14 mouse cellular contexts compared by ENCODE assay signal in genomic region chr17:28170460-28171305, GRCm38 (mm10). TPM values are rescaled to one million over a fixed set of nuclear protein-coding genes. Genes with fewer than 3 reads are reported as not detected.
DNase-seq lines count a peak whose midpoint lies in the region; ATAC-seq and TF ChIP-seq lines count a peak whose summit lies in the region.
"Had no signal": no experiment of that assay in that cellular context is flagged by ENCODE, and none has a peak within 500 bp of the region (broad histone marks: within the 10 kb centered on the region; RNA-seq: fewer than 3 reads in every experiment).

No protein-coding gene starts in this region.

- intact Hi-C loops in left cerebral cortex, adult 2 months (cut with DNase I) = no loop called here
- intact Hi-C loops in left cerebral cortex, postnatal 14 days (cut with DNase I) = no loop called here

- 94% methylated on average over 6 of the region's 6 CpGs for WGBS in midbrain, embryonic 16.5 days

- no peaks in the 10 kb centered on the region for H3K27me3 ChIP-seq in midbrain, embryonic 16.5 days (ENCODE audit: control insufficient read depth, insufficient read depth, low read depth, low read length)
- H3K27me3 ChIP-seq: neural tube, embryonic 12.5 days had no signal

- TF ChIP-seq CTCF in left cerebral cortex, adult 2 months (IDR thresholded peaks at IDR 0.05) = no peak

- no peak for DNase-seq in frontal cortex, postnatal 10 days (ENCODE audit: low spot score in 2 of 2)
- no peak for DNase-seq in left cerebral cortex, adult 2 months (ENCODE audit: extremely low spot score in 1 of 2, low spot score in 2 of 2)
- no peak for DNase-seq in left cerebral cortex, postnatal 14 days (ENCODE audit: low spot score in 2 of 2)
- DNase-seq in adrenal gland, adult 8-10 months = peak; percentile 61
- peak; percentile 71 for DNase-seq in thymus, postnatal 0 days (ENCODE audit: low spot score)
- DNase-seq in liver = no peak
- DNase-seq: cerebellum, adult 18-20 months; forebrain, postnatal 0 days; heart, adult 18-20 months; liver, embryonic 13.5 days; right cerebral cortex, postnatal 25 days had no signal

- H3K9ac ChIP-seq in midbrain, embryonic 16.5 days (ENCODE audit: low read depth, low read length) = no peak overlapping the region
- H3K9ac ChIP-seq: forebrain, postnatal 0 days; liver, embryonic 13.5 days; neural tube, embryonic 12.5 days had no signal

- H3K4me2 ChIP-seq in midbrain, embryonic 16.5 days (ENCODE audit: low read length) = no peak overlapping the region
- H3K4me2 ChIP-seq: liver, embryonic 13.5 days; neural tube, embryonic 12.5 days had no signal

- H3K9me3 ChIP-seq in midbrain, embryonic 16.5 days (replicated peaks; ENCODE audit: control insufficient read depth, low read length, poor library complexity, severe bottlenecking) = no peaks in the 10 kb centered on the region
- H3K9me3 ChIP-seq: liver, embryonic 13.5 days; neural tube, embryonic 12.5 days had no signal

- H3K27ac ChIP-seq in left cerebral cortex, adult 2 months = peak overlapping the region; percentile 9
- no peak overlapping the region for H3K27ac ChIP-seq in midbrain, embryonic 16.5 days (ENCODE audit: low read length)
- H3K27ac ChIP-seq: liver, embryonic 13.5 days; neural tube, embryonic 12.5 days had no signal

- peaks cover 16% of the 10 kb centered on the region for H3K36me3 ChIP-seq in midbrain, embryonic 16.5 days (ENCODE audit: control insufficient read depth, insufficient read depth, low read length)
- H3K36me3 ChIP-seq: liver, embryonic 13.5 days had no signal

- no peak overlapping the region for H3K4me3 ChIP-seq in left cerebral cortex, adult 2 months
- no peak overlapping the region for H3K4me3 ChIP-seq in midbrain, embryonic 16.5 days (ENCODE audit: low read depth, low read length)
- H3K4me3 ChIP-seq: liver, embryonic 13.5 days; neural tube, embryonic 12.5 days had no signal

- ATAC-seq in frontal cortex, adult (ENCODE audit: low TSS enrichment) = peak; percentile 66; the same call in 1 of the 2 replicates
- ATAC-seq in midbrain, embryonic 16.5 days = no peak
- ATAC-seq: forebrain, postnatal 0 days had no signal

- peaks cover 2% of the 10 kb centered on the region for H3K4me1 ChIP-seq in midbrain, embryonic 16.5 days (ENCODE audit: control insufficient read depth, insufficient read depth, low read length)

RNA-seq across cellular contexts. Expression of gene Zfp523, which starts 6.2 kb away (rescaled TPM):
- 100 to 1,000 TPM; 107 to 130 TPM for total RNA-seq in left cerebral cortex, adult 2 months (2021)
- total RNA-seq in left cerebral cortex, postnatal 14 days (2021) = 100 to 1,000 TPM in 1 of 2 experiments, 10 to 100 TPM in 1; 97.0 to 105 TPM
- total RNA-seq in adrenal gland, adult 8-10 months (2022) = 10 to 100 TPM; 39.2 to 62.8 (median 49.0) TPM
- polyA plus RNA-seq in thymus, postnatal 0 days (2015; fragmentation: Nextera tagmentation; extraction: Ambion mirVana) = 15.0 and 17.8 TPM in 2 replicates
- polyA plus RNA-seq in midbrain, embryonic 16.5 days (2015; fragmentation: Nextera tagmentation; extraction: Ambion mirVana) = 40.4 and 42.1 TPM in 2 replicates

RNA-seq across cellular contexts. Expression of gene Scube3, which starts 28.7 kb away (rescaled TPM):
- 1 to 10 TPM; 1.5 TPM for total RNA-seq in left cerebral cortex, adult 2 months (2021)
- 1 to 10 TPM; 1.1 to 2.1 TPM for total RNA-seq in left cerebral cortex, postnatal 14 days (2021)
- total RNA-seq in adrenal gland, adult 8-10 months (2022) = 10 to 100 TPM; 12.1 to 19.7 (median 15.9) TPM
- polyA plus RNA-seq in thymus, postnatal 0 days (2015; fragmentation: Nextera tagmentation; extraction: Ambion mirVana) = 0.08 and 0.12 TPM in 2 replicates
- polyA plus RNA-seq in midbrain, embryonic 16.5 days (2015; fragmentation: Nextera tagmentation; extraction: Ambion mirVana) = 5.4 and 5.8 TPM in 2 replicates

RNA-seq across cellular contexts. Expression of gene Def6, which starts 36.9 kb away (rescaled TPM):
- total RNA-seq in left cerebral cortex, adult 2 months (2021) = 1 to 10 TPM; 2.1 to 3.1 TPM
- total RNA-seq in left cerebral cortex, postnatal 14 days (2021) = 1 to 10 TPM; 4.7 to 5.3 TPM
- total RNA-seq in adrenal gland, adult 8-10 months (2022) = 1 to 10 TPM; 2.6 to 3.4 (median 3.2) TPM
- polyA plus RNA-seq in thymus, postnatal 0 days (2015; fragmentation: Nextera tagmentation; extraction: Ambion mirVana) = 201 and 234 TPM in 2 replicates
- 6.1 and 6.8 TPM in 2 replicates for polyA plus RNA-seq in midbrain, embryonic 16.5 days (2015; fragmentation: Nextera tagmentation; extraction: Ambion mirVana)

Comparison
In these comparisons a context has a peak if more than half of its experiments do, and no peak if none do; other contexts are left out.
1. DNase-seq: peak in adrenal gland, adult 8-10 months (single experiment) and thymus, postnatal 0 days (single experiment); none in frontal cortex, postnatal 10 days (0 of 2), left cerebral cortex, adult 2 months (0 of 2), left cerebral cortex, postnatal 14 days (0 of 2) and liver (single experiment).
2. RNA of gene Scube3, which starts 28.7 kb away (total RNA-seq): 12.1 to 19.7 TPM in adrenal gland, adult 8-10 months; 1.1 to 2.1 TPM in left cerebral cortex, postnatal 14 days and 1.5 TPM in left cerebral cortex, adult 2 months; every median in the first group is over 4 times any median in the second.